Mouse (Mus musculus) heart, adult 9 months (tissue): ENCODE data around the gene Kynu.

Experiments used
- DNase-seq, 2 experiments: peaks; one replicate each; pipeline ENCODE4 v3.0.0; 2022; ENCODE audit warnings: low spot score in 2 of 2

The Kynu gene

GRCm38 (mm10) chr2:43555062-43555888, at the start of gene Kynu:
TSS of gene Kynu (plus strand) at chr2:43555329.
- DNase-seq: no peak

GRCm38 (mm10) chr2:43506182-43506581, 48.9 kb upstream of the Kynu start:
- DNase-seq: no peak

DNA sequence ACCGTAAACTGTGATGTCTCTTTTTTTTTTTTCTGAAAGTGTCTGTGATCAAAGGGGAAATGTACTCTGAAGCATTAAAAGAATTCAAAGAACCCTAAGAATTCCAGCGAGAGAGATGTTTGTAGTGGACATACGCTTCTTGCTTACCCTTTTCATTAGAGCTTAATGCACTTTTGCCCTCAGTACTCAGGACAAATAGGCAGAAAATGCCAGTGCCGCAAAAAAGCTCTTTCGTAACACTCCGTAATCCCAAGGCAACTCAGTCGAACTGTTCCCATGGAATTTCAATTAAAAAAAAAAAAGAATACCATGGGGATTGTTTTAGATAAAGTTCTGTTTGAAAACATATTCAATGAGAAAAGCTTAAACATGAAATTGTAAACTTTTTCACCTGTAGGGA, 41.3 kb upstream of the Kynu start:
- DNase-seq: no peak

DNA sequence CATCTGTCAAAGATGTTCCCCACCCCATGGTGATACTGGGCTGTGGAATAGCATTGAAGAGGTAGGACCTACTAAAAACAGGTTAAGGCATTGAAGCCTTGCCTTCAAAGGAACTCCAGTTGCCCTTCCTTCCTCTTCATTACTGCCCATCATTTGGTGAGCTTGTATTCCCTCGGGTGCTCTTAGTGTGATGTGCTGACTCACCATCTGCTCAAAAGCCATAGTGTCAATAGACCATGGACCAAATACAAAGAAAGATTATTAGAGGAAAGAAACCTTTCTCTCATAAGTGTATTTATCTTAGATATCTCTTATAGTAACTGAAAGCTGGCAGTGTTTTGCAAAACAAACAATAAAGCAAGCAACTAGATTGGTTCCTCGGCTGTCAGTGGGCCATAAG, 20.7 kb upstream of the Kynu start:
- DNase-seq: no peak

DNA sequence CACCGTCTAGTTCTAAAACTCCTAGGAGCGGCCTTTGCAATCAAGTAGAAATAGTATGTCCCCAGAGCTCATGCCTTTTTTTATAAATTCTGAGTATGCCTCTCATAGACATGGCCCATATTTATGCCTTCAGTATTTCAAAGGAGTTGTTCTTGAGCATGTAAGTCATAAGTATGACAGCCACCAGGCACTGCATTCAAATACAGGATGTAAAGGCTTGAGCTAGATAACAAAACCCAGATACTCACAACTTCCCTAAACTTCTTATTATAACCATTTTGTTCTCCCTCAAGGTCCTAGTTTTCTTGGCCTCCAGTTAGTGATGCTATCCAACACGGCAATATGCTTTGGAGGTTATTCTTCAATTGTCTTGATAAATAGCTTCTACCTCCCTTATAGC, 12.5 kb upstream of the Kynu start:
- DNase-seq: no peak

DNA sequence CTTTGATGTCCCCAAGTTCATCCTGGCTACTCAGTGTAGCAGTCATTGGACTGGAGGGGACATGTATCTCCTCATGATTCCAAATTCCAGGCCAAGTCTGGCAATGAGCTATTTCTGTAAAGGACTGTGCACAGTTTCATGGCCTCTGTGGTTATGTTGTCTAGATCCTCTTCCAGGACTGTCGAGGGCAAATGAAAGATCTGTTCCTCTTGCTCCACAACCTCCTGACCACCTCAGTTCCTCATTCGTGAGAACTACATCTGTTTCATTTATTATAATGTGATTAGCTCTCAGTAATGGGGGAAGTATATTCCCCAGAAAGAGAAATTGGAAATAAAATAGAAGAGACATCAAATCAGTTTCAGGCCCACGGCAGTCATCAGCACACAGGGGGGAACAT, 9.5 kb upstream of the Kynu start:
- no peak for DNase-seq

DNA sequence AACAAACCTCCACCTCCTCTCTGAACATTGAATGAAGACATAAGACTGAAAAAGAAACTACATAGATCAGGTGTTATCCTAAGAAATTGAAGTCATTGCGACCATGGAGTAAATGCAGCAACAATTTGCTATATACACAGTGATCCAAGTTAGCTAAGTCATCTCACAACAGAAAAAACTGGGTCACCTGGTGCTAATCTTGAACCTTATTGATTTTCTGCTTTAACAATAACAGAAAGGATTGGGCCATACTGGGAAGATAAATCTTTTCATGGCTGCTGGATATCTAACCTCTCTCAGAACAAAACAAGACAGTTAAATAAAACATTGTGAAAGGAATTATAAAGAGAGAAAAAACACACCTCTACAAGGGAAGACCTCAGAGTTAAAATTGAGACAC, 8.7 kb upstream of the Kynu start:
- DNase-seq: no peak

DNA sequence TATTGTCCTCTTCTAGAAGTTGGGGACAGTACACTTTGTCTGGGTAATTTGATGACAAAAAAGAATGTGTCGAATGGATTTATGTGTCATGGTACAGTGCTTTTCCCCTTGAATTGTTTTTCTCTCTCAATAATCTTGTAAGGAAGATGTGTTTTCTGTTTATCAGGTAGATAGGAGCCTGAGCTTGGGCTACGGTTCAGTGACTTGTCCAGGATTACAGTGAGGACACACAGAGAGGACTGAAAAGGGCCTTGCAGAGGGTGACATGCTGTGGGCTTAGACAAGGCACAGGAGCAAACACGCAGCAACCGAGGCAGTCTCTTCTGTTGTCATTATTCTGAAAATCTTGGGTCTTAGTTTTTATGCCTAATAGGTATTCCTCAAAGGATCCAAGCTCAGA, 913 bp upstream of the Kynu start:
- no peak for DNase-seq

DNA sequence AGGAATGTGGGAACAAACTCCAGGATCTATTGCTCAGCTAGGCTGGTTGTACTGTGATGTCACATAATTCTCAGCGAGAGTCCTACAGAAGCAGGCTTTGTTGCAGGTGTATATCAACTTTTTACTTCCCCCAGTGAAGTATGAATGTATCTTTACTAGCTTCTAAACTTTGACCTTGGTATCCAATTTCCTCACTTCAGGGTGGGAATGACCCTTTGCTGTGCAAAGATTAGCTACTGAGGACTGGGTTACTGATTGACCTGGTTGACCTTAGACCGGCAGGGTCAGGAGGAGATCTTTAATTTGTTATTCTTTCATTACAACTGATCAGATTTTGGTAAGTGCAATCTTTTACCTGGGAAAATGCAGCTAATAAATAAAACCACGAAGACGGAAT, 758 bp downstream of the Kynu start:
- DNase-seq: no peak

DNA sequence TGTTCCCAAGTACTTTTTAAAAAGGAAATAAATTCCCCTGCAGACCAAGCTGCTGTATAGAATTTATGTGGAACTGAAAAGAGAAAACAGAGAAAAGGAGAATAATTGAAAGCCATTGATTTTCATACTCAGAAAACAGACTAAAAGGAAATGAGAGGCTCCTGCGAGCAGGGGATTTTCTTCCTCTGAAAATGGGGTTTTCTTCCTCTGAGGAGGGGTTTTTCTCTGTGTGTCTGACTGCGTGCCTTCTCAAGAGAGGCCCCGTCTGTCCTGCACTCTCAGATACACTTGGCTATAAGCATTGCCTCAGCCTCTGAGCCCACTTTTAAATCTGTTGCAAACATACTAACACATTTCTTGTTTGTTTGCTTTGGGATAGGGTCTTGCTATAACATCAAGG, 1.9 kb downstream of the Kynu start:
- no peak for DNase-seq

DNA sequence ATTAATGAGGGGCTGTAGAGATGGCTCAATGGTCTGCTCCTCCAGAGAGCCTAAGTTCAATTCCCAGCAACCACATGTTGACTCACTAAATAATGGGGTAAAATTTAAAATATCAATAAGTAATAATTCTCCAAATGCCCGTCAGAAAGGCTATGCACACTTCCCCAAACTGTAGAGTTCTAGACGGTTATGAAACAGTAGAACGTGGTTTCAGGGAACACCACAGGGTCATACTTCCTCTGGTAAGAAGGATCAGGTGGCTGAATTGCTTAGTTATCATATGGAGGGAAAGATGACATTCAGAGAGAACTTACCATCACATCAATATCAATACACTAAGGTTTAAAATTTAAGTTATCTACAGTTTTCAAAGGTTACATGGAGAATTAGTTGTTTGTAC, 6.1 kb downstream of the Kynu start:
- DNase-seq: no peak

GRCm38 (mm10) chr2:43562779-43563178, 7.7 kb downstream of the Kynu start:
- DNase-seq: no peak

DNA sequence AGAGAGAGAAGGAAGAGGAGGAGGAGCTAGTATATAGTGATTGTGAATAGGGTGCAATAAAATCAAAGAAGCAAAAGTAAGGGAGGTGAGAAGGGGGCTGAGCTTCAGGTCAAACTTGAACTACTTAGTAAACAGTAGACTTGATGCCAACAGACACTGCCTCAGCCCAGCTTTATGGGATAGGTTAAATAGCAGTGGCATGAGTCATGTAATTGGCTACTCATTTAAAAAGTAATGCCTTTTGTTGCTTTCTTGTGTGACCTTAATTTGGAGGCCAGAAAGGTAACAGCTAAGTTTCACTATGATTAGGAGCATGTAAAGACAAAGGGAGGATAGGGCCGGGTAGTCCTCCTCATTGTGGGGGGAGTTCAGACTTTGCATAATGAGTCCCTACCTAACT, 13.3 kb downstream of the Kynu start:
- DNase-seq: no peak

DNA sequence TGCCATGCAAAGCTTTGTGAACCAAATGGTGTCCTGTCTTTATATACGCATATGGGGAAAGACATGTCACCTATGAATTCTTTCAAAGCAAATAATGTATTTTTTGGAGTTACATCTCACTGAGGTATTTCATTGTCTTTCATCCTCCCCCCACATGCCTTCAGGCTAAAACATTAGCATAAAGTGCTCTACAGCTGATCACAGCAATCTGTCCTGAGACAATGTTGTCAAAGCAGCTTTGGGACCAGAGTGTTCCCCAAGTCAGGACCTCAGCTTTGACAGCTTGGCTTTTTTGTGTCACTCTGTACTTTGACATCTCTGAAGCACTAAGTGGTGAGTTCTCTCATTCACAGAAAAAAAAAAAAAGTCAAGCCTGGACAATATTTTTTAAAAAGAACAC, 18.4 kb downstream of the Kynu start:
- no peak for DNase-seq

DNA sequence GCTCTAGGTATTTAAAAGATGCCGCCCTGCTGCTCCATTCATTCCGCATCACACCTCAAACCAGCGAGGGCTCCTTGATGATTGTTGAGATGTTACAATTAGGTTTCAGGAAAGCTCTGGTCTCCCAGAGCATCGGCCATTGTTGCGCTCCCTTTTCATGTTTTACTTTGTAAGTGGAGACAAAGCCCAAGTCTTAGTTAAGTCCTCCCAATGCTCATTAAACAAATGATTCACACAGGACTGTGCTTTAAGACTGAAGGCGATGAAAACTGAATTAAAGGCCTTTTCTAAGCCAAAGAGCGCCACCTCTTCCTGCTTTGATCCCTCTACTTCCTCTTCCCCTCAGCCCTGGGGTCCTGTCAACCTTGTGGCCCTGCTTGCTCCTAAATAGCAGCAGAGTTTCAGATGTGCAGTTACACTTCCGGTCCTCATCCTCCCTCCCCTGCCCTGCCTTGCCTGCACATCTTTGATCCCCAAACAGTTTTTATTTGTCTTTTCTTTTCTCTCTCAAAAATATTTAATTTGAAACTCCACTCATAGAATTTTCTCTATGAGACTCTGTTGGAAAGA, 28.2 kb downstream of the Kynu start:
- DNase-seq: no peak

GRCm38 (mm10) chr2:43585508-43585907, 30.4 kb downstream of the Kynu start:
- DNase-seq: no peak

DNA sequence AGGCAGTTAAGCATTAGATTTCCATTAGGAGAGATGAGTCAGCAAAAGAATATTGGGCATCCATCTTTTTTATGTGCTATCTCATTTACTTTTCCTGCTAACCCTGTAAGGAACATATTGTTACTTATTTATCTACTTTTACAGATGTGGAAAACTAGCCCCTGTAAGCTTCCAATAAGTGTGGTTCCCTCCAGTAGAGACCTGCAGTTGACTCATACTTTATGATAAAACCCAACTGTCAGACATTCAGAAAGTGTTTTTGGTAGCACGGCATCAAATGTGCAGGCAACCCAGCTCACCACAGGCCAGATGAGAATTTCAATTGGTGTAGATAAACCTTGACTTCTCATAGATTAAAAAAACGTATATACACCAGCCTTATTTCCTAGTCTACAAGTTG, 32.7 kb downstream of the Kynu start:
- no peak for DNase-seq

DNA sequence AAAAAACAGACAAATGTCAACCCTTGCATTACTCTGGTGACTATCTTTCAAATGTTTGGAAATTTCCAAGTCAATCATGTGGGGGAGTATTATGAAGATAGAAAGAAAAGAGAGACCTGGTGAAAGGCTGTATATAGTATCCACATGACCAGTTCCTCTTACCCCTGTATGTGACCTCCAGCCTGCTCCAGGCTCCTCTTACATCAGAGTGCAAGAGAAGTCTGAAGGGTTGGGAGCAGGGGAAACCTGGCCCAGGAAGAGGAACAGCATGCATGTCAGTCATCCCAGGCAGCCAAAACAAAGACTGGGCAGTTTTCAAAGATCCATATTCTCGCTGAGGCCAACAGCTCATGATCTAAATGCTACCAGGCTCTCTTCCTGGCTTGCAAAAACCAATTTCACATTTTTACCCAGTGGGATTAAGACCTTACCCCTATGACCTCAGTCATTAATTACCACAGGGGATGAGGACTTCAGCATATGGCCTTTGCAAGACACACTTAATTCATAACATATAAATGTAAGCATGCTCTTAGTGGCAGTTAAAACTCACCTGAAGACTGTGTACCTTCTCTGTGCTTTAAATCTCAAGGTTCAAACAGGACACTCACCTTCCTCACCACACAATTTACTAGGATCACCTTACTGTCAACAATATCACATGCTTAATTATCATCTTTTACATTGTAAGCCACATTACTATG, 37.0 kb downstream of the Kynu start:
- no peak for DNase-seq

- no peak for DNase-seq
Measured at GRCm38 (mm10) chr2:43613571-43613970, 58.4 kb downstream of the Kynu start.

GRCm38 (mm10) chr2:43621140-43621539, 66.0 kb downstream of the Kynu start:
- no peak for DNase-seq

DNA sequence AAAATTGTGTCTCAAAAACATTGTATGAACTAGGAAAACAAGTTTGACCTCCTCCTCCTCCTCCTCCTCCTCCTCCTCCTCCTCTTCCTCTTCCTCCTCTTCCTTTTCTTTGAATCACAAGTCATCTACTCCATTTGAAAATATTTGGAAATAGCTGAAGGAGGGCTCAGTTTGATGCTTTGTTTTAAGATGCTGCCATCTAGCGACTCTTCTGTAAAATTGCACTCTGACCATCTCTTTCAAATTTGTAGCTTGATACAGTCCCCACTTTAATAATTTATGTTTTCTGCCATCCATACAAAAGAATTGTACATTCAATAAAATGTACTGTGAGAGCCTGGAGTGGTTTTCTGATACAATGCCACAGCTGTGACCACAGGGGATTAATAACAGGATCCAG, 67.7 kb downstream of the Kynu start:
- no peak for DNase-seq

GRCm38 (mm10) chr2:43631786-43632185, 76.7 kb downstream of the Kynu start:
- DNase-seq: no peak

- no peak for DNase-seq
Measured at GRCm38 (mm10) chr2:43636498-43636897, 81.4 kb downstream of the Kynu start.
